Mouse (Mus musculus) left cerebral cortex, adult 18-20 months (tissue): ENCODE results near the gene Tnfrsf13c. TPM values are rescaled to one million over a fixed set of nuclear protein-coding genes. Genes with fewer than 3 reads are reported as not detected.

Experiments
- DNase-seq, 2 experiments: peaks; one replicate each; pipeline ENCODE4 v3.0.0; 2021 to 2022; ENCODE audit warnings: low spot score in 2 of 2, mixed read lengths in 1 of 2
- total RNA-seq, 2 experiments: library from RNA; stranded (reverse); gene quantifications; 2 replicates each; pipeline ENCODE4 v1.2.3; 2021

Gene Tnfrsf13c
- total RNA-seq, 2 experiments from 2014 or later, result 0.26 to 0.49 TPM

- no peak for DNase-seq
These were observed 15.9 kb downstream of the Tnfrsf13c start for GRCm38 (mm10) chr15:82208307-82208706.

DNA sequence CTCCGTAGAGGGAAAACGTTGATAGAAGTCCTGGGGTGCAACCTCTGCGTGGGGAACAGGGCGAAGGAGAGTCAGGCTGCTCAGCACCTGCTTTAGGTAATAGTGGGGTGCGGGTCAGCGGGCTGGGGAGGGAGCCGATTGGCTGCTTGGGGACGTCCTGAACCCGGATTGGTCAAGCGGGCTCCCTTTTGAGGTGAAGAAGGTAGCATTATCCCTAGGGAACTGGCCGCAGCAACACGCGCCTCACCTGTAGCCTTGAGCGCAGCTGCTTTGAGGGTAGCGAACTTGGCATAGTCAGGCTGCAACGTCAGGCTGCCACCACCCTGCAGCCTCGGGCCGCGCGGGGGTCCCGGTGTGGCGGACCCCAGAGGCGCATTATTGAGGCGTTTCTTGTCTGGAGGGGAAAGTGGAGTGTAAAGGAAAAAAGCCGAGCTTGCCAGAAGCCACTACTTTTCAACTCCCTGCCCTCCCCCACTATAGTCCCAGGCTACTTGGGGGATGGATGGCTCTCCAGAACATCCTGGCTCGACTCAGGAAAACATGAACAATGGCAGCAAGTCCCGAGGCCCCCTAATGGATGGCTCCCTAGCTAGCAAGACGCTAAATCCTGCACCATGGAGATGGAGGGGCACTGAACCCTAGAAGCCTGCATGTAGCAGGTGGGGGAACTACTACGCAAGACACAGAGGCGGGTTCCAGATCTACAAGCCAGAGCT lies 16.5 kb downstream of the Tnfrsf13c start:
- no peak for DNase-seq

- DNase-seq, result no peak
These were observed 17.1 kb downstream of the Tnfrsf13c start for GRCm38 (mm10) chr15:82207105-82207459.

GRCm38 (mm10) chr15:82206365-82207104 lies 17.6 kb downstream of the Tnfrsf13c start:
- DNase-seq, result peak; percentile 39 to 40

GRCm38 (mm10) chr15:82204680-82205371 lies 19.3 kb downstream of the Tnfrsf13c start:
- no peak for DNase-seq

DNA sequence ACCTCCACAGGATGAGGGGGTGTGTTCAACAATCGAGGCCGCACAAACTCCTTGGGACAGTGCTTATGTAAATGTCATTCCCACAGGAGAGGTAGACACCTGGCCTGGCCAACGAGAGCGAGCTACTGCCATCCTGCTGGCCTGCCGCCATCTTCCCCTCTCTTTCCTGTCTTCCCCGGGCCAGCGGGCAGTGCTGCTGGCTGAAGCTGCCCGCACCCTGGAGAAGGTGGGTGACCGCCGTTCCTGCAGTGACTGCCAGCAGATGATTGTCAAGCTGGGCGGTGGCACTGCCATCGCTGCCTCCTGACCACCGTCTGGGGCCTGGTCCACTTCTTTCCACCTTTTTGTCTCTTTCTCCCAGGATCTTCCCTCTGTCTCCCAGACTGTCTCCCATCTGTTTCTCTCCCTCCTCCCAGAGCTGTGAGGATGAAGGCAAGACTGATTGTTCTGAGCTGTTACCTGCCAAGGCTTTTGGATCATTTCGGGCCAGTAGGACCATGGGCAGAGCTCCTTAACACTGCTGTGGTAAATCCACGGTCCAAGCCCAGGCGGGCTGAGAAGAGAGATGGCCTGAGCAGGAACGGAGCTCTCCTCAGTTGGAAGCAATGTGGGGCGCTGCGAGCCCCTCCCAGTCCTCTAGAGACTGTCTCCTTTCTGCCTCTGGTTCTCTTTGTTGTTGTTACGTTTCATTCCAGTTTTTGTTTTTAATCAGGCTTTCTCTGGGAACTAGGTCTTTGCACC lies 20.4 kb downstream of the Tnfrsf13c start:
- no peak for DNase-seq

DNA sequence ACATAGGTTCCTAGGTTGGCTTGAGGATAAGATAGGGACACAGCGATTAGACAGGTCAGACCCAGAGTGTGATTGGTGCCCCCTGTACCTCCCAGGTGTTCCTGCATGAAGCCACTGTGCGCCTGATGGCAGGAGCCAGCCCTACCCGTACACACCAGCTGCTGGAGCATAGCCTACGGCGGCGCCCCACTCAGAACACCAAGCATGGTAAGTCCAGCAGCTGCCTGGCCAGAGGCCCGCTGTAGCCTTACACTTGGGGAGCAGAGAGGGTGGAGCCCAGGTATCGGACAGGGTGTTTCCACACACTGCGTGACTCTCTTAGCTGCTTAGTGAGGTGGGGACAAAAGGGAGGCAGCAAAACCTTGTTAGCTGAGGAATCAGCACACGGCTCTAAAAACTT lies 21.1 kb downstream of the Tnfrsf13c start:
- DNase-seq, result no peak

- no peak for DNase-seq
These were observed 22.1 kb downstream of the Tnfrsf13c start for GRCm38 (mm10) chr15:82202086-82202485.

DNA sequence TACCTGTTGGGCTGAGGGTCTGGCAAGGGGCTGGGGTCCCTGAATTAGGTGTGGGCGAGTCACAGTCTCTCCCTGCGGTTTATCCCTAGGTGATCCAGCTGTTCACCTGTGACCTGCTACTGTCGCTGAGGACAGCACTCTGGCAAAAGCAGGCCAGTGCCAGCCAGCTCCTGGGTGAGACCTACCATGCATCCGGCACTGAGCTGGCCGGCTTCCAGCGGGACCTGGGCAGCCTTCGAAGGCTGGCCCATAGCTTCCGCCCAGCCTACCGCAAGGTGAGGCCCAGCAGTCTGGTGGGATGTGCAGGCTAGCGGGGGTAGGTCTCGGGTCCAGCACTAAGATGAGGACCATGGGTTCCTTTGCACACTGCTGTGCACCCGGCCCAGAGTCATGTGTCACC lies 24.6 kb downstream of the Tnfrsf13c start:
- DNase-seq, result no peak

GRCm38 (mm10) chr15:82198342-82198741 lies 25.8 kb downstream of the Tnfrsf13c start:
- DNase-seq, result no peak

- DNase-seq, result no peak
These were observed 26.2 kb downstream of the Tnfrsf13c start for GRCm38 (mm10) chr15:82197937-82198336.

DNA sequence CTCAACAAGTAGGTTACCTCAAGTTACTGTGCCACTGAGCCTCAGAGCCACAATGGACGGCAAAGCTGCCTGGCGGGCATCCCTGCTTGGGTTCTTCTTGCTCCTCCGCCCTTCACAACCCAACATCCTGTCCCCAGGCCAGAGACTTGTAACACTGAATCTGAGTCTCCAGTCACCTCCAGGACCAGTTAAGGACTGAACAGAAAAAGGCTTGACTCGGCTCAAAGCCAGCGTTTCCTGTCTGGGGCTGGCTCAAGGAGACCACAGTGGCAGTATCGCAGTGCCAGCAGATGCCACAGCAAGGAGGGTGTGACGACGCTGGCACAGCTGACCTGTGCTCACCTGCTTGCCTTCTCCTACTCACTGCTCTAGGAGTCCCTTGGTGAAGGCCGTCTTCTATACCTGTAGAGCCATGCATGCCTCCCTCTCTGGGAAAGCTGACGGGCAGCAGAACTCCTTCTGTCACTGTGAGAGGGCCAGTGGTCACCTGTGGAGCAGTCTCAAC lies 26.9 kb downstream of the Tnfrsf13c start:
- DNase-seq, result no peak

DNA sequence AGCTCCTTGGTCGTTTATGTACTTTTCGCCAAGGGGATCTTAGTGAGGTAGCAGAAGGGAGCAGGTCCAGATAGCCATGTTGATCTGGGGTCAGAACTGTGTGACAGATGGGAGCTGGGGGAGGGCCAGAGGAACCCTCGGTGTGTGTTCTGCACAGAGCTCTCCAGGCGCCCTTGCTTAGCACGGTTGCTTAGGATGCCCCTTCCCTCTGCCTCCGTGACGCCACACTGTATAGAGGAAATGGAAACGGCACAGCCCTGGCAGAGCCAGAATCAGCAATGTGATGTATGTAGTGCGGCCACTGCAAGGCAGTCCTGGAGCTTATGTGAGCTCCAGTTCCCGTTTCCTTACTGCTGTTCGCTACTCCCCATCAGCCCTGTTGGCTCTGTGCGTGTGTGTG lies 27.9 kb downstream of the Tnfrsf13c start:
- DNase-seq, result no peak

- DNase-seq, result no peak
These were observed 31.6 kb downstream of the Tnfrsf13c start for GRCm38 (mm10) chr15:82192617-82193016.

- DNase-seq, result no peak
These were observed 35.5 kb downstream of the Tnfrsf13c start for GRCm38 (mm10) chr15:82188481-82189240.

- DNase-seq, result no peak
These were observed 36.2 kb downstream of the Tnfrsf13c start for GRCm38 (mm10) chr15:82187924-82188323.

DNA sequence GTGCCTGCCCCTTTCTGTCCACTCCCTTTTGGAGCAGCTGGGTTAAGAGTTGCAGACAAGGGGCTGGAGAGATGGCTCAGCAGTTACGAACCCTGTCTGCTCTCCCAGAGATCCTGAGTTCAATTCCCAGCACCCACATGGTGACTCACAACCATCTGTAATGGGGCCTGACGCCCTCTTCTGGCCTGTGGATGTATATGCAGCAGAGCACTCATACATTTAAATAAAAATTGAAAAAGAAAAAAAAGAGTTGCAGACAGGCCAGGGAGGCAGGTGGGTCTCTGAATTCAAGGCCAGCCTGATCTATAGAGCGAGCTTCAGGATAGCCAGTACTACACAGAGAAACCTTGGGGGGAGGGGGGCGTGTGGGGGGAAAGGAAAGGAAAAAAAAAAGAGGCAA lies 36.8 kb downstream of the Tnfrsf13c start:
- DNase-seq, result no peak

GRCm38 (mm10) chr15:82186931-82187330 lies 37.2 kb downstream of the Tnfrsf13c start:
- DNase-seq, result no peak

DNA sequence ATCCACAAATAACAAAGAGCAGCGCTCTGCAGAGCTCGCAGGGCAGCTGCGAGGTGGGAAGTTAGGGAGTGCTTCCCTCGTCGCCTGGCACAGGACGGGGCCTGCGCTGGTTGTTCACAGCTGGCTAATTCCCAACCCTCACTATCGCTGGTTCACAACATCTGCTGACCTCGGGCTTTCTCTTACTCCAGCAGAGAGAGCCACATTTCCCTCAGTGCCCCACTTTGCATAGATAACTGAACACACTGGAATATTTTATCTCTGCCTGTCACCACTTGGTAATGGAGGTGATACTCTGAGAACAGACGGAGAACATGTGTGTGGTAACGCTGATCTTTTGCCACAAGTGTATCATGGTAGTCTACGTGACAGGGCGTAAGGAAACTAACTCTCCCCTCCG lies 38.0 kb downstream of the Tnfrsf13c start:
- no peak for DNase-seq

- DNase-seq, result no peak
These were observed 38.9 kb downstream of the Tnfrsf13c start for GRCm38 (mm10) chr15:82185062-82185783.
